Mouse (Mus musculus) heart, postnatal 10 days (tissue): Measurements from ENCODE around the gene Lrmda. TPM values are rescaled to one million over a fixed set of nuclear protein-coding genes. Genes with fewer than 3 reads are reported as not detected.
A peak's percentile ranks its signal among the peaks of the same experiment; 100 is the strongest.

ENCODE experiments used
- DNase-seq, 2 experiments: peaks; one replicate each; pipeline ENCODE4 v3.0.0; 2021
- intact Hi-C: fragments of 180-260 bp; cut with DNase I; formaldehyde crosslinking; loops from one replicate; pipeline ENCODE4 v1.15.1; 2025
- total RNA-seq, 2 experiments: library from RNA; stranded (reverse); gene quantifications; 2 replicates each; pipeline ENCODE4 v1.2.3; 2021

Gene Lrmda
- total RNA-seq, 2 experiments from 2014 or later: 1.1 to 2.1 TPM

DNA sequence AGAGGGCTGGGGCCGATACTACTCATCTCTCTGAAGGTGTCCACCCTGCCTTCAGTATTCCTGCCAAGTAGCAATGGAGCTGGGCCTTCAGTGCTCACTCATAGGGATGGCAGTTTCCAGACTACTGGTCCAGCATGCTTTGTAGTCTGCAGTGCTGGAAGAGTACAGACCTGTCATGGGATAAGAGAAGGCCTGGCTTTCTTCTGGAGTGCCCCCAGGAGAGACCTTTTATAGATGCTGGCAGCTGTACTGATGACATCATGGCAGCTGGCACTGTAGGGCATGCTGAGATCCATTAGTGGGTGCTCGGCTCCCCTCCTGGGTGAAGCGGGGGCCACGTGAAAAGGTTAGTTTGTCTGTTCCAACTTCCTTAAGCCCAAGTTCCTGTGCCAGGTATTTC is 348.1 kb downstream of the Lrmda start:
- intact Hi-C loops: no loop called here

DNA sequence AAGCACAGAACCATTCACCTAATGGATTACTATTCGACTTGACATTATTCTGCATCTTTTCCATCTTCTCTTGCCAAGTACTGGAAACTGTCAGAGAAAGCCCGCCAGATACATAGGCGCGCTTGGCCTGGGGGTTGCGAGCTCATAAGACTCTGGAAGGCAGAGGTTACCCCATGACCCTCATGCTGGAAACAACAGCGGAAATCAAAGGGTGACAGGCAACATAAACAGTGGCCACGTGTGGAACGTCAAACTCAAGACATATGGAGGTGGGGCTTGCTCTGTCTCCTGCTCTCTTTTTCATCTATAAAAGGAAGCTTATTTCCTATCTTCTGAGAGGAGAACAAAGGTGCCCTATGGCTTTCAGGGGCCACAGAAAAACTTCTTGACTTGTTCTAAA is 351.6 kb downstream of the Lrmda start:
- no peak for DNase-seq
- intact Hi-C loops: no loop called here

More for the DNA sequence above, 348.1 kb downstream of the Lrmda start:
- DNase-seq: peak; percentile 9 to 12

- DNase-seq: no peak
- intact Hi-C loops: no loop called here
Measured at GRCm38 (mm10) chr14:22372666-22373360, 353.3 kb downstream of the Lrmda start.

DNA sequence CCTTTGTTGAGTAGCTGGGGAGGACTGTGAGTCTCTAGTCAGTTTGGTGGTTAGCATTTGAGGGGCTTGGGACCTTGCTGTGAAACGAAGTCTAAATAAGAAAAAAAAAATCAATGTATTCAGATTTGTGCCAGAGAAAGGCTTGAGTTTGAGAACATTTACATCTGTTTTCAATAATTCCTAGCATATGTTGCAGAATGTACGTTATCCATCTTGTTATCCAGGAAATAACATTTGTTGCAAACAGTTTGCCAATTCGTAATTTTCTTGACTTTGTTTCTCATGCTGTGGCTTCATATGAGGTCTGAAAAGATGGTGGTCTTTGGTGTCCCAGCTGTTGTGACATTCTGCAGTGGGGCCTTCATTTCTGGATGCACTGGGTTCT is 353.8 kb downstream of the Lrmda start:
- intact Hi-C loops: no loop called here
- no peak for DNase-seq

GRCm38 (mm10) chr14:22377148-22377547 is 357.6 kb downstream of the Lrmda start:
- intact Hi-C loops: no loop called here
- no peak for DNase-seq

DNA sequence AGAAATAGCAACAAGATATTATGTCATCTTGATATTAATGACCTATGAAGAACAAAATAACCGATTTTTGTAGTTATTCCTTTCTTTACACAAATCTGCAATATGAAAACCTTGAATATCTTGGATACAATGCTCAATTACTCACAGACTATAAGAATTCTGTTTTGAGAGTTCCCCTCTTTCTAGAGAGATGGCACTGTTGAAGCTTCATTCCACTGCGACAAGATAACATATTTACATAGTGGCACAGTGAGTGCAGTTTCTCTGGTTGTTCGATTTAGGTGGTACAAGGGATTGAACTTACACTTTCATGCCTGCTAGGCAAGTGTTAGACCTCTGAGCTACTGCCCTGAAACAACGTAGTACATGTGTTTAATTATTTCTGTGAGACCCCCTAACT is 362.6 kb downstream of the Lrmda start:
- intact Hi-C loops: no loop called here
- DNase-seq: no peak

- DNase-seq: no peak
- intact Hi-C loops: no loop called here
Measured at GRCm38 (mm10) chr14:22393616-22394015, 374.1 kb downstream of the Lrmda start.

DNA sequence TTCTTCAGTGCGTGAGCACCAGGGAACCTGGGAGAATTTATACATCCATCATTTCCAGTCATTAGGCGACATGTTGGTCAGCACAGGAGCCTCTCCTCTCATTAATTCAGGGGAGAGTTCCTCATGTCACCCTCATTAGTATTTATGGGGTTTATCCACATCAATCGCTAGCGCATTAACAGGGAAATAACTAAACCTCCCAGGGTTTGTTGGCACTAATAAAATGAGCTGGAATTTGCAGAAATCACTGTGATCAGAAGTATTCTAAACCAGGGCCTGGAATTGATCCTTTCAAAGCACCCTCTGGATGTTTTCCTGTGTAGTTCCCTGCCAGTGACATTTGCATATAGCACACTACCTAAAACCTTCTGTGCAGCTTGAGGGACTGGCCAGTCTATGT is 382.9 kb downstream of the Lrmda start:
- intact Hi-C loops: no loop called here
- no peak for DNase-seq

- peak; percentile 56 to 65 for DNase-seq
- intact Hi-C loops: no loop called here
Measured at GRCm38 (mm10) chr14:22406623-22407022, 387.1 kb downstream of the Lrmda start.

DNA sequence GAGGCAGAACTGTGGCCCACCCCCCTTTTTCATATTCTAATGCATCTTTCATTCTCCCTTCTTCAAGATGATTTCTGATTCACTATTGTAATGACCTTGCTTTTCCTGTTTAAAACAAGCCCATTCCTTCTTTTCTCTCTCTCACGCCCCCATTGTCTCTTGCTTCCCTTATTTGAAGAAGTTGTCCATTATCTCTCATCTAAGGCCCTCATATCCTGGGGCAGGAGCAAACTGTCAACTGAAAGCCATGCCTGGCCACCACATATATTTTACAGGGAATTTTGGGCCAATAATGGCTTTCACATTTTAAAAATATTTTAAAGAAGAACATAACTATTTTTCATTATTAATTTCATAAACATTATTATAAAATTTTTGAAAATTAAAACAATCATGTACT is 391.3 kb downstream of the Lrmda start:
- intact Hi-C loops: no loop called here
- DNase-seq: no peak

DNA sequence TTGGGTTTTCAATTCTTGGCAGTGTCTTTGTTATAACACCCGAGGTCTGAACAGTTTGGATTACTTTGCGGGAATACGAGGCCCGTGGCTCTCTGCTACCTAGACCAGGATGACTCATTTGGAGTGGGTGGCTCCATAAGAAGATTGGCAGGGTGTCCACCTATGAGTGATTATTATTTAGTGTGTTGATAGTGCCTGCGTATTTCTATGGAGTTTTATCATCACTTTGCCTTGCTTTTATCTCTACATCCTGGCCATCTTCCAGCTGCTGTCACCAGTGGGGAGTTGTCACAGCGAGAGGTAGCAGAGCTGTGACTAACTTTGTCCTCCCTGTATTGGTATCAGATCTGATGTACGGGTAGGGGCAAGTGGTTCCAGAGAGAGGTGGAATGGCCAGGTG is 393.7 kb downstream of the Lrmda start:
- no peak for DNase-seq
- intact Hi-C loops: no loop called here

- intact Hi-C loops: no loop called here
- DNase-seq: no peak
Measured at GRCm38 (mm10) chr14:22417706-22418105, 398.2 kb downstream of the Lrmda start.

GRCm38 (mm10) chr14:22421668-22422067 is 402.2 kb downstream of the Lrmda start:
- intact Hi-C loops: no loop called here
- DNase-seq: no peak

GRCm38 (mm10) chr14:22425018-22425534 is 405.6 kb downstream of the Lrmda start:
- no peak for DNase-seq
- intact Hi-C loops: no loop called here

- intact Hi-C loops: no loop called here
- no peak for DNase-seq
Measured at GRCm38 (mm10) chr14:22435441-22435840, 415.9 kb downstream of the Lrmda start.

GRCm38 (mm10) chr14:22435860-22436377 is 416.4 kb downstream of the Lrmda start:
- DNase-seq: no peak
- intact Hi-C loops: no loop called here

DNA sequence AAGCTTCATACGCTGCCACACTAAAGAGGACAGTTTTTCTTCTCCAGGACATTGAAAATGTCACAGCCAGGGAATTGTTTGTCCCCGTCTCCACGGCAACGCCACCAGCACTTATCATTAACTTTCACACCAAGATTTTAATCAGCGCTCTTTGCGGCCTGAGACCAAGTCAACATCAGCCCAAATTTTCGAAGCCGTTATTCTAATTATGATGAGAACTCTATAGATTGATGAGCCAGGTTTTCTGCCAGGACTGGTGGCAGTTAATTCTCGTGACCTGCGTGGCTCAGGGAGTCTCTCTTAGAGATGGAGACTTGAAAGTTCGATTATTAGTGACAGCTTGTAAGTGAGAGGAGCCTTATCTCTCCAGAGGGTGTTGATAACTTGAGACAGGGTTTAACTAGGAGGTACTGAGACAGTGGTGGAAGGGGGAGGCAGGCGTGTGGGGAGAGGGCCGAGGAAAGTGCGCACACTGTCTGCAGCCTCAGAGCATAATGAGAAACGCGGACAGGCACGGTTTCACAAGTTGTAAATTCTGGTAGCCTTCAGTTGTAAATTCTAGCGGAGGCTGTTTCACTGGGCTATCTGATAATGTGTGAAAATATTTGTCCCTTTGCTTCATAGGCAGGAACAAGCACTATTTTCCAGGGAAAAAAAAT is 421.0 kb downstream of the Lrmda start:
- no peak for DNase-seq
- intact Hi-C loops: loop anchor here (5.0 kb wide), 1 partner anchor 453 kb away; the partner anchor contains the start of gene Zfp503

DNA sequence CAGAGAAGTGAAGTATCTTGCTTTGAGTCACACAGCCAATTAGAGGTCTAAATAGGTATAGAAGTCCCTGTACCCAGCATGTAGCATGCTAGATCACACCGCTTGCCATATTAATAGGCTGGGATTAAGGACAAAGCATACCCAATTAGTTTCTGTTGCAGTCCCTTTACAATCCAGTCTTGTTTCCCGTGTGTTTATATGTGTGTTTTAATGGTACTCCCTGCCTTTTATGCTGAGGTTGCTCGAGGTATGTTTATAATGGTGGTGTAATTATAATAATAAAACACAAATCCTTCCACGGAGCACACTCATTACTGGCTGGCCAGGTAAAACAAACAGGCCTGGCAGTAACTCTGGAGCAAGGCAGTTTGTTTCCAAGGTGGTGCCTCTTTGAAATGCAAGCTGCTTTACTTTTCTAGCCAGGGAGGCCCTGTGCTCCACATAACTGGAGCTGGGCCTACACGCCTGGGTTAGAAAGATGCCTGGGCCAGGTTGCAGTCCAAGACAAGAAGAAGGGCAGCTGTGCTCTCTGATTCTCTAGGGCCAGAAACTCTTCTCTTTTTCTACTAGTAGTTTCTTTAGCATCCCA is 422.4 kb downstream of the Lrmda start:
- intact Hi-C loops: loop anchor here (5.0 kb wide), 1 partner anchor 455 kb away; the partner anchor contains the start of gene Zfp503

GRCm38 (mm10) chr14:22442719-22443118 is 423.2 kb downstream of the Lrmda start:
- intact Hi-C loops: loop anchor here (5.0 kb wide), 1 partner anchor 455 kb away; the partner anchor contains the start of gene Zfp503
- DNase-seq: no peak

More for the DNA sequence above, 422.4 kb downstream of the Lrmda start:
- no peak for DNase-seq

DNA sequence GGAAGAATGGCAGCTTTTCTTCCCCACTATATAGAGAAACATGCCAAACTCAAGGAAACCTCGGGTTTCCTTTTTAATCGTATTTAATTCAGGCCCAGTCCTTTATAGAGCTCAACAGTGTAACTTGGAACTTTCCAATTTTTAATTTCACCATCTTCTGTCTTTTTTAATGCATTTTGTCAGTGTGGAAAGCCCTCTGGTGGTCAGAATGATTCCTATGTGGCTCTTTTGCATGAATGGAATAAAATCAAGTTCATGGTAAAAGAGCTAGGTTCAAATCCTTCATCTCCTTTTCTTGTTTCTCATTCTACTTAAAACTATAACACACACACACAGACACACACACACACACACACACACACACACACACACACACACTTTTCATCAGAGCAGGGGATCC is 425.0 kb downstream of the Lrmda start:
- peak; percentile 1 to 10 for DNase-seq
- intact Hi-C loops: loop anchor here (5.0 kb wide), 1 partner anchor 457 kb away; the partner anchor contains the start of gene Zfp503

DNA sequence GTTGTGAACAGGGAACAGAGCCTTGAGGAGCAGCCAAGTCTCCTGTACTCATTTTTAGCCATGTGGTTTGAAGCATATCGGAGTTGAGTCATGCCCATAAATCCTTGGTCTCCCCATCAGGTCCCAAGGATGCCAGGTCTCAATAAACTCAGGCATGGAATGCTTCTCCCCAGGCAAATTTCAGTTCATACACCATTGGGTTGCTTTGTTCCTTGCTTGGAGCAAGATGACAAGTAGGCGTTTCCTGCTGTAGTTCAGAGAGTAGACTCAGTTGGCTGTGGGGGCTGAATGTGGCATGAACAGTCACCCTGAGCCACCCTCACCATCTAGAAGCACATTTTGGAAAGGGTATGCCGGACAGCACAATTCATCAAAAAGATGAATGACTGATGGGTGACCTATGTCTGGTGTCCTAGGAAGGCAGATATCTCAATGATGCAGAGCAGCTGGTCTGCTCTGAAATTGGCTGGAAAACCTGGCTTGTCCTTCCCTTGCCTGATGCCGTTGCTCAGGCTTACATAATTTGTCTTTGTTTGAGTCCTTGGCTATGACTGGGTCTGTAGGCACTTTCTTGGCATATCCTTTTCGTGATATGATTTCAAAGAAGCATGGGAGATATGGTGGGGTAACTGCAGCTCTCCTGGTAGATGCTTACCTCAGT is 425.8 kb downstream of the Lrmda start:
- peak; percentile 29 to 33 for DNase-seq
- intact Hi-C loops: no loop called here
